Mouse (Mus musculus): ENCODE results near the gene Pkd1l1.

GRCm38 (mm10) chr11:8779427-8779826, 193.6 kb downstream of the Pkd1l1 start:
- TF ChIP-seq CTCF (IDR thresholded peaks at IDR 0.05; ENCODE audit: low read depth, low read length): no peak
- no peak for TF ChIP-seq POLR2A (IDR thresholded peaks at IDR 0.05; ENCODE audit: extremely low read depth, insufficient read depth, low read length)
